26 mouse cellular contexts compared by ENCODE assay signal in the genomic region with DNA sequence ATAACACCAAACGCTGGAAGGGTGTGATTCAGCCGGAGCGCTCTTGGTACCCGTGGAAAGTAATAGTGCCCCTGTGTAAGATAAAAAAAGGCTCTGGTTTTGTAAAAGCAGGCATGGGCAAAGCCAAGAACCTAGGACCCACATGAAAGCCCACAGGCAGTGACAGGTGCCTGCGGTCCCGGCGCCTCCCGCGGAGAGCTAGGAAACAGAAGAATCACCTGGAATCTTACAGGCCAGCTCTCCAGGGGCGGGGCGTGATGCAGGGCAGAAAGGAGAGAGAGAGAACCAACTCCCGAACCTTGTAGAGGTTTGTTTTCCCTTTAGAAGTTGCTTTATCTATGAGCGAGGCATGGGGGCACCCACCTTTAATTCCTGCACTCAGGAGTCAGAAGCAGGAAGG. TPM values are rescaled to one million over a fixed set of nuclear protein-coding genes. Genes with fewer than 3 reads are reported as not detected.
DNase-seq lines count a peak whose midpoint lies in the region; ATAC-seq and TF ChIP-seq lines count a peak whose summit lies in the region.
"Had no signal": no experiment of that assay in that cellular context is flagged by ENCODE, and none has a peak within 500 bp of the region (broad histone marks: within the 10 kb centered on the region; RNA-seq: fewer than 3 reads in every experiment).

No protein-coding gene starts in this region.

- H3K4me3 ChIP-seq in gastrocnemius, adult 2 months = no peak overlapping the region
- no peak overlapping the region for H3K4me3 ChIP-seq in midbrain, embryonic 11.5 days (ENCODE audit: low read depth, low read length)
- no peak overlapping the region for H3K4me3 ChIP-seq in midbrain, embryonic 15.5 days
- peak overlapping the region; percentile 88 for H3K4me3 ChIP-seq in liver, embryonic 15.5 days (replicated peaks)
- H3K4me3 ChIP-seq: forebrain, embryonic 10.5 days; forebrain, embryonic 15.5 days; hindbrain, embryonic 12.5 days had no signal

- intact Hi-C loops in gastrocnemius, adult 2 months (cut with DNase I) = no loop called here

- H3K27ac ChIP-seq in gastrocnemius, adult 2 months = peak overlapping the region; percentile 99
- H3K27ac ChIP-seq in midbrain, embryonic 11.5 days (ENCODE audit: low read depth, low read length) = no peak overlapping the region
- H3K27ac ChIP-seq in midbrain, embryonic 15.5 days = no peak overlapping the region
- peak overlapping the region; percentile 100 for H3K27ac ChIP-seq in liver, embryonic 15.5 days (replicated peaks)
- H3K27ac ChIP-seq: forebrain, embryonic 10.5 days; forebrain, embryonic 15.5 days; hindbrain, embryonic 12.5 days; hindbrain, postnatal 0 days; kidney, postnatal 0 days had no signal

- H3K36me3 ChIP-seq in midbrain, embryonic 11.5 days (ENCODE audit: control insufficient read depth, insufficient read depth, low read length) = no peaks in the 10 kb centered on the region
- H3K36me3 ChIP-seq in midbrain, embryonic 15.5 days (replicated peaks) = no peaks in the 10 kb centered on the region
- peaks cover 8% of the 10 kb centered on the region for H3K36me3 ChIP-seq in liver, embryonic 15.5 days (replicated peaks)
- H3K36me3 ChIP-seq: forebrain, embryonic 15.5 days; hindbrain, embryonic 12.5 days had no signal

- TF ChIP-seq CTCF in gastrocnemius, adult 2 months (IDR thresholded peaks at IDR 0.05) = no peak

- 84% methylated on average over 13 of the region's 13 CpGs for WGBS in midbrain, embryonic 11.5 days
- 81% methylated on average over 13 of the region's 13 CpGs for WGBS in midbrain, embryonic 15.5 days
- WGBS in liver, embryonic 15.5 days (ENCODE audit: insufficient replicate concordance) = 78% methylated on average over 13 of the region's 13 CpGs

- no peaks in the 10 kb centered on the region for H3K27me3 ChIP-seq in midbrain, embryonic 11.5 days (ENCODE audit: control insufficient read depth, insufficient read depth, low read length)
- H3K27me3 ChIP-seq in midbrain, embryonic 15.5 days (replicated peaks) = no peaks in the 10 kb centered on the region
- no peaks in the 10 kb centered on the region for H3K27me3 ChIP-seq in liver, embryonic 15.5 days
- H3K27me3 ChIP-seq: forebrain, embryonic 15.5 days; hindbrain, embryonic 12.5 days had no signal

- peaks cover 10% of the 10 kb centered on the region; the same call in 1 of the 2 replicates for H3K4me1 ChIP-seq in midbrain, embryonic 11.5 days (ENCODE audit: control insufficient read depth, insufficient read depth, low read length)
- peaks cover 21% of the 10 kb centered on the region for H3K4me1 ChIP-seq in midbrain, embryonic 15.5 days
- peaks cover 36% of the 10 kb centered on the region for H3K4me1 ChIP-seq in liver, embryonic 15.5 days (replicated peaks)

- no peaks in the 10 kb centered on the region for H3K9me3 ChIP-seq in midbrain, embryonic 11.5 days (ENCODE audit: control insufficient read depth, low read length)
- H3K9me3 ChIP-seq in midbrain, embryonic 15.5 days = no peaks in the 10 kb centered on the region
- no peaks in the 10 kb centered on the region for H3K9me3 ChIP-seq in liver, embryonic 15.5 days (replicated peaks)
- H3K9me3 ChIP-seq: forebrain, embryonic 10.5 days; forebrain, embryonic 15.5 days; hindbrain, embryonic 12.5 days had no signal

- no peak for DNase-seq in gastrocnemius, adult 2 months
- no peak for DNase-seq in gastrocnemius, adult 8-10 months (ENCODE audit: low spot score in 2 of 2)
- peak; percentile 74 for DNase-seq in midbrain, embryonic 11.5 days (ENCODE audit: low spot score, missing footprints)
- peak; percentile 53 for DNase-seq in liver
- DNase-seq in urinary bladder, adult 2 months (ENCODE audit: low spot score) = no peak
- no peak for DNase-seq in urinary bladder, postnatal 4 days (ENCODE audit: low spot score in 2 of 2)
- DNase-seq: adrenal gland, adult 8-10 months; cerebellum, adult 8-10 months; cerebellum, postnatal 36 days; heart, postnatal 10 days; kidney, adult 8-10 months; kidney, postnatal 4 days; left cerebral cortex, postnatal 4 days; lung, embryonic 14.5 days; lung, postnatal 14 days; spleen, adult 18-20 months; thymus, adult 2 months had no signal

- ATAC-seq in midbrain, embryonic 11.5 days (ENCODE audit: low FRiP score) = no peak
- no peak for ATAC-seq in midbrain, embryonic 15.5 days (replicated peaks)
- no peak for ATAC-seq in liver, embryonic 15.5 days (ENCODE audit: insufficient read depth)
- ATAC-seq: forebrain, embryonic 15.5 days; hindbrain, postnatal 0 days; intestine, embryonic 16.5 days; midbrain, embryonic 16.5 days had no signal

- no peak overlapping the region for H3K9ac ChIP-seq in midbrain, embryonic 11.5 days (ENCODE audit: low read length)
- H3K9ac ChIP-seq in midbrain, embryonic 15.5 days = no peak overlapping the region
- H3K9ac ChIP-seq in liver, embryonic 15.5 days = no peak overlapping the region
- H3K9ac ChIP-seq: forebrain, embryonic 15.5 days; hindbrain, embryonic 12.5 days; lung, embryonic 14.5 days had no signal

- H3K4me2 ChIP-seq in midbrain, embryonic 11.5 days = no peak overlapping the region
- no peak overlapping the region for H3K4me2 ChIP-seq in midbrain, embryonic 15.5 days
- H3K4me2 ChIP-seq in liver, embryonic 15.5 days = peak overlapping the region; percentile 66
- H3K4me2 ChIP-seq: forebrain, embryonic 15.5 days; hindbrain, embryonic 12.5 days; lung, embryonic 14.5 days had no signal

RNA-seq across cellular contexts. Expression of gene Hectd1, which starts 2.6 kb away (rescaled TPM):
- 100 to 1,000 TPM in 1 of 2 experiments, 10 to 100 TPM in 1; 98.6 to 100 TPM for total RNA-seq in gastrocnemius, adult 2 months (2021)
- total RNA-seq in gastrocnemius, adult 8-10 months (2022) = 10 to 100 TPM; 90.1 to 99.0 (median 95.5) TPM
- polyA plus RNA-seq in midbrain, embryonic 11.5 days (2014; fragmentation: Nextera tagmentation; extraction: Ambion mirVana) = 30.3 and 35.1 TPM in 2 replicates
- polyA plus RNA-seq in midbrain, embryonic 15.5 days (2015; fragmentation: Nextera tagmentation; extraction: Ambion mirVana) = 39.3 and 40.8 TPM in 2 replicates
- polyA plus RNA-seq in liver, embryonic 15.5 days (2015; fragmentation: Nextera tagmentation; extraction: Ambion mirVana) = 24.0 and 29.4 TPM in 2 replicates
- polyA plus RNA-seq in urinary bladder, adult 2 months (2012; rRNA removed) = 42.6 and 46.7 TPM in 2 replicates

Comparison
In these comparisons a context has a peak if more than half of its experiments do, and no peak if none do; other contexts are left out.
1. DNase-seq: peak in midbrain, embryonic 11.5 days (single experiment) and liver (single experiment); none in gastrocnemius, adult 2 months (single experiment), gastrocnemius, adult 8-10 months (0 of 2), urinary bladder, adult 2 months (single experiment) and urinary bladder, postnatal 4 days (0 of 2).
2. H3K27ac ChIP-seq: peak in gastrocnemius, adult 2 months (single experiment) and liver, embryonic 15.5 days (single experiment); none in midbrain, embryonic 11.5 days (single experiment) and midbrain, embryonic 15.5 days (single experiment).